Mouse (Mus musculus) heart, embryonic 12.5 days (tissue): ENCODE data around the gene Angpt4. TPM values are rescaled to one million over a fixed set of nuclear protein-coding genes. Genes with fewer than 3 reads are reported as not detected.

ENCODE experiments used
- ATAC-seq: fragments of 200-750 bp; cut with Nextera tagmentation; 2 replicates; pipeline ENCODE4 v1.8.0; 2017; ENCODE audit warnings: moderate TSS enrichment, moderate library complexity; ENCODE audit not compliant: insufficient number of reproducible peaks, low FRiP score
- H3K27ac ChIP-seq: fragments of 300-500 bp; sonication (generic); 2 replicates; pipeline ENCODE4 v1.5.1; 2016; ENCODE audit warnings: mild to moderate bottlenecking, moderate library complexity; ENCODE audit not compliant: poor library complexity, severe bottlenecking
- H3K27me3 ChIP-seq: fragments of 300-500 bp; sonication (generic); replicated peaks from 2 replicates; pipeline ENCODE4 v1.6.1; 2016; ENCODE audit warnings: mild to moderate bottlenecking, moderate library complexity
- H3K36me3 ChIP-seq: fragments of 300-500 bp; sonication (generic); 2 replicates; pipeline ENCODE4 v1.6.1; 2016; ENCODE audit warnings: mild to moderate bottlenecking, moderate library complexity
- H3K4me1 ChIP-seq: fragments of 300-500 bp; sonication (generic); replicated peaks from 2 replicates; pipeline ENCODE4 v1.6.1; 2016; ENCODE audit warnings: mild to moderate bottlenecking
- H3K4me2 ChIP-seq: fragments of 300-500 bp; sonication (generic); 2 replicates; pipeline ENCODE4 v1.6.1; 2016; ENCODE audit warnings: mild to moderate bottlenecking, moderate library complexity
- H3K4me3 ChIP-seq: fragments of 300-500 bp; sonication (generic); 2 replicates; pipeline ENCODE4 v1.5.1; 2016; ENCODE audit warnings: mild to moderate bottlenecking
- H3K9ac ChIP-seq: fragments of 300-500 bp; sonication (generic); 2 replicates; pipeline ENCODE4 v1.6.1; 2016; ENCODE audit warnings: mild to moderate bottlenecking, moderate library complexity
- H3K9me3 ChIP-seq: fragments of 300-500 bp; sonication (generic); replicated peaks from 2 replicates; pipeline ENCODE4 v1.6.1; 2016; ENCODE audit warnings: mild to moderate bottlenecking, moderate library complexity
- WGBS: fragments of 180-500 bp; shearing (Covaris S2); methylation state at CpG from one replicate; pipeline ENCODE4 v1.1.7; 2016; 5-methylcytosine and 5-hydroxymethylcytosine counted together
- polyA plus RNA-seq: library from polyadenylated mRNA; unstranded; fragments of >200 nt; fragmentation: Nextera tagmentation; extraction: Ambion mirVana; gene quantifications from 2 replicates; pipeline ENCODE4 v1.2.1, GENCODE M21; 2016

Gene Angpt4
- polyA plus RNA-seq, 1 experiment from 2014 or later: 0.20 TPM

DNA sequence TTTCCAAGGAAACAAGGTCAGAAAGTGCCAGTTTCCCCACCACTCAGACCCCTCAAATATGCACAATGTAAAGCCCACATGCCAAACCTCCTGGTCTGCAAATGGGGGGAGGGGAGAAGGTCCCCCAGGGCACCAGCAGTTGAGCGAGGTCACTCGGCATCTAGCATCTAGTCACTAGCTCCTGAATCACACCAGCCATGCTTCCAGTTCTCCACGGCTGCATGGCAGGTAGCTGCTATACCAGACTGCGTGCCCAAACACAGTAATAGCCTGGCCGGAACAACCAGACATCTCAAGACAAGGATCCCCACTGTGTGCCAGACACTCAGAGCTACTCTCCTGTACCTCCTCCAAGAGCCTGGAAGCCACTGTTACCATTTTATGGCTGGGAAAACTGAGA is 60.7 kb downstream of the Angpt4 start:
- H3K9me3 ChIP-seq: no peaks in the 10 kb centered on the region
- H3K9ac ChIP-seq: no peak overlapping the region
- peaks cover 15% of the 10 kb centered on the region; the same call in 1 of the 2 replicates for H3K36me3 ChIP-seq
- H3K27ac ChIP-seq: no peak overlapping the region
- H3K4me2 ChIP-seq: no peak overlapping the region
- 88% methylated on average over 5 of the region's 5 CpGs for WGBS
- peaks cover 37% of the 10 kb centered on the region for H3K4me1 ChIP-seq
- ATAC-seq: no peak
- peaks cover 64% of the 10 kb centered on the region for H3K27me3 ChIP-seq
- H3K4me3 ChIP-seq: no peak overlapping the region

DNA sequence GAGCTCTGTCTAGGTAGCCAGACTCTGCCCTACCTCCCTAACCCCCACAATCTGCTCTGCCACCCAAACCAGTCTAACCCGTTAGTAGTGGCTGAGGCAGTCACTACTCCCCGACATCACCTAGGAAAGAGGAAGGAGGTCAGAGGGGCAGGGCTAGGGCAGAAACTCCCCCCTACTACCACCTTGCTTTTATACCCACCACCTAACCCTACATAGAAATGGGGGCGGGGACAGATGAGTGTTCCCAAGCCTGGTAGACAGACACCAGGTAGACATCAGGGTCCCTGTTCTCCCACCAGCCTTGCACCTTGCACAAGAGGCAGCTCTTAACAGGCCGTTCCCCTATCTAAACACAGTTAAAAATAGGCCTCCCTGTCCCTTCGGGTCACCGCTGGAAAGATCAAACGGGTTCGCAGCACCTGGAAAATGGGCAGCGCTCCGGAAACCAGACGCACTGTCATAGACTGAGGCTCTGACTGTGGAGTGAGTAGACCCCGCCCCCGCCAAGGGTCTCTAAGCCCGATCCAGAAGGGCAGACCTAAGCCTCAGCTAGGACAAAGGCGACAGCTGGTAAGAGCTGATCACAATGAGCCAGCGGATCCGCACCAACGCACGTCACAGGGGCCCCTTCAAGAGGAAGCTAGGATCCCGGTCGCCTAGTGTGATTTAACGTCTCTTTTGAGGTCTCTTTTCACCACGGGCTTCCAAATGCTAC is 62.0 kb downstream of the Angpt4 start:
- Histone ChIP-seq H3K36me3 (peaks cover 15% of the 10 kb centered on the region; the same call in 1 of the 2 replicates), H3K4me2 (peak overlapping the region; percentile 65), H3K9ac (peak overlapping the region; percentile 9), H3K9me3 (no peaks in the 10 kb centered on the region), H3K27me3 (peaks cover 62% of the 10 kb centered on the region), H3K4me3 (peak overlapping the region; percentile 34), H3K27ac (no peak overlapping the region), H3K4me1 (peaks cover 42% of the 10 kb centered on the region)
- no peak for ATAC-seq
- 13% methylated on average over 23 of the region's 23 CpGs for WGBS

GRCm38 (mm10) chr2:151973595-151974562 is 62.9 kb downstream of the Angpt4 start:
- no peaks in the 10 kb centered on the region for H3K9me3 ChIP-seq
- peaks cover 12% of the 10 kb centered on the region; the same call in 1 of the 2 replicates for H3K36me3 ChIP-seq
- no peak for ATAC-seq
- no peak overlapping the region for H3K27ac ChIP-seq
- peak overlapping the region; percentile 65 for H3K4me2 ChIP-seq
- H3K9ac ChIP-seq: peak overlapping the region; percentile 9
- H3K4me1 ChIP-seq: peaks cover 50% of the 10 kb centered on the region
- peaks cover 54% of the 10 kb centered on the region for H3K27me3 ChIP-seq
- 7% methylated on average over 36 of the region's 36 CpGs for WGBS
- H3K4me3 ChIP-seq: peak overlapping the region; percentile 34

DNA sequence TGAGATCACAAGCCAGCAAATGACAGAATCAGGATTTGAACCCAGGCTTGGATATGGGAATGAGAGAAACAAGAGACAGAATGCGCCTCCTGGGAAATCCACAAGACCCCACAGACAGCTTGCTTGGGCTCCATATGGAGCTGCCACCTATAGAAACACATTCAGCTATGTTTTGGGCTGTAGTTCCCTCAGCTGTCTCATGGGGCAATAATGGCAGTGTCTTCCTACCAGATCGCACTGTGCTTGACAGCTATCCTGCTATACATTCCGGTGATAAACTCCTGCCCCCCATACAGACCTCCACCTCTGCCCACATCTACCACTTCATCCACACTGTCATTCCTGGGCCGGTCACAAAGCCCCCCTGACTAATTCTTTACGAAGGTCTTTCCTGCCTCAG is 64.3 kb downstream of the Angpt4 start:
- H3K4me3 ChIP-seq: no peak overlapping the region
- no peaks in the 10 kb centered on the region for H3K9me3 ChIP-seq
- no peak for ATAC-seq
- no peak overlapping the region for H3K9ac ChIP-seq
- no peak overlapping the region for H3K27ac ChIP-seq
- peaks cover 40% of the 10 kb centered on the region for H3K27me3 ChIP-seq
- no peaks in the 10 kb centered on the region for H3K36me3 ChIP-seq
- 86% methylated on average over 5 of the region's 5 CpGs for WGBS
- peaks cover 54% of the 10 kb centered on the region for H3K4me1 ChIP-seq
- no peak overlapping the region for H3K4me2 ChIP-seq

DNA sequence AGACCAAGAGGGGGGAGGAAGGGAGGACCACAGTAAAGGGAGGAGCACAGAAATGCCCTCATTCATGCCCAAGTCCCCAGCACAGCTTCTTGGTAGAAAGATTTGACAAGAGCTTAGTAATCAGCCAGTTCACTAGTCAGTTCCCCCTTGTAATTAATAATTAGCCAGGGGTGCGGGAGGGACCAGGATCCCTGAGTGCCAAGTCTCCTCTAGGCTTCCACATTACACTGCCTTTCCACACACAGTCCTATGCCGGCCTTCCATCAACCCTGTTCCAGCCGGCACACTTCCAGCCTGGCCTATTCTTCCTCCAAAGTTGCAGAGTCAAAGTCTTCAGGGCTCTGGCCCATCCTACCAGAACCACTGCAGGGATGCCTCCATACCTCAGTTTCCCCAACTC is 65.1 kb downstream of the Angpt4 start:
- no peak for ATAC-seq
- Histone ChIP-seq H3K4me3 (no peak overlapping the region), H3K27ac (no peak overlapping the region), H3K9me3 (no peaks in the 10 kb centered on the region), H3K4me2 (no peak overlapping the region), H3K27me3 (peaks cover 40% of the 10 kb centered on the region), H3K4me1 (peaks cover 52% of the 10 kb centered on the region), H3K36me3 (no peaks in the 10 kb centered on the region), H3K9ac (no peak overlapping the region)
- 85% methylated on average over 3 of the region's 3 CpGs for WGBS

- Histone ChIP-seq H3K9me3 (no peaks in the 10 kb centered on the region), H3K4me1 (peaks cover 41% of the 10 kb centered on the region), H3K27me3 (peaks cover 30% of the 10 kb centered on the region), H3K4me3 (no peak overlapping the region), H3K9ac (no peak overlapping the region), H3K36me3 (no peaks in the 10 kb centered on the region), H3K27ac (no peak overlapping the region), H3K4me2 (no peak overlapping the region)
- WGBS: 80% methylated on average over 4 of the region's 4 CpGs
- ATAC-seq: no peak
These were observed 66.9 kb downstream of the Angpt4 start for GRCm38 (mm10) chr2:151977689-151978440.

DNA sequence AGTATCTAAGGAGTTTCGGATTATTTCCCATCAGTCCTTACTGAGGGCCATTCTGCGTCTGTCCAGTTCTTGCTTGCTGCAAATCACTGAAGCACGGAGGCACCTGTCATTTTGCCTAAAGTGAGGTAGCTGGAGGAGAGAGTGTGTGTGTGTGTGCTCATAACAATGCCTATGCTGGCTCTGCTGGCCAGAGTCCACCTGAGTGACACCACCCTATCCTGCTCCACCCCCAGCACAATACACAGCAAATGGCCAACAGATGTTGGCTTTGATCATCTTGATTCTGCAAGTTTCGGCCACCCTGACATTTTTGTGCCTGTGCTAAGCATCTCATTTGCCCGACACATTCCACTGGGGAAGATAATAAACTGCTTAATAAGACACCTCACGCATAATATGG is 67.5 kb downstream of the Angpt4 start:
- peak overlapping the region; percentile 79; the same call in 1 of the 2 replicates for H3K4me2 ChIP-seq
- 78% methylated on average over 6 of the region's 6 CpGs for WGBS
- no peak overlapping the region for H3K9ac ChIP-seq
- no peak overlapping the region for H3K27ac ChIP-seq
- H3K9me3 ChIP-seq: no peaks in the 10 kb centered on the region
- no peak overlapping the region for H3K4me3 ChIP-seq
- H3K4me1 ChIP-seq: peaks cover 35% of the 10 kb centered on the region
- H3K36me3 ChIP-seq: no peaks in the 10 kb centered on the region
- no peak for ATAC-seq
- peaks cover 27% of the 10 kb centered on the region for H3K27me3 ChIP-seq

DNA sequence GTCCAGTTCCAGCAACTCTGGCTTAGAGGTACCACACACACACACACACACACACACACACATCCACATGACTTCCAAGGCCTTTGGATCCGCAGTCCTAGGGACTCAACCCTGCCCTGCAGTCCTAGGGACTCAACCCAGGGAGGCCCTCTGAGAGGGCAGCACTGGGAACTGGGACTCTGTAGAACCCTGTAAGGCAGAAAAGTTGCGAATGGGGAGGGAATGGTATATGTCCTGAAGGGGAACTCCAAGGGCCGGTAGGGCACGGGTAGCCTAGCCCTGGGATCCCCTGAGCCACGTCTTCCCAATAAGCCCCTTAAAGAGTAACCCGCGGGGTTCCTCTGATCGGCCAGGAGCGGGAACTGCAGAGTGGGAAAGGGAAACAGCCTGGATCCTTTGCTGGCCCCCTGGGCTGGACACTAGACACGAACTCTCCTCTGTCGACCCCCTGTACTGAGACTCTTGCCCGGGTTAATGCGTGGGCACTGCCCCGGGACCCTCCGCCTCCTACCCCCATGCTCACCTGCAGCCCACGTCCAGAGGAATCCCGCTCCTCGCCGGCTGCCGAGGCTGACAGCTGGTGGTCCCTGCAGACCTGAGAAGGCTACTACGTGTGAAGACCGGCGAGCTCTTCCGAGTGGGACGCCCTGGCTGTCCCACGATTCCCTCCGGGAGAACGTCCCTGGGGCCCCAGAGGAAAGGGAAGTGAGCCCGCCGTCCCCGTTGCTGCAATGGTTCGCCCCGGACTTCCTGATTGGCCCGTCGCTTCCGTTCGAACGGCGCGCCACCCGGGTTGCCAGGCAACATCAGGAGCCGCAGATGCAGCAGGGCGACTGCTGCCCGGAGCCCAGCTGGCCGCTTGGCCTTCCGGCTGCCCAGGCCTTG is 68.7 kb downstream of the Angpt4 start, which contains the start of gene Fam110a:
TSS of gene Fam110a (minus strand) at position 750 of the 885 bp plus-strand sequence.
- peak within 1 kb of the TSS; percentile 80 for H3K9ac ChIP-seq
- peaks cover 26% of the 10 kb centered on the region for H3K4me1 ChIP-seq
- peak within 1 kb of the TSS; percentile 79 for H3K4me2 ChIP-seq
- ATAC-seq: peak; percentile 89
- H3K9me3 ChIP-seq: no peaks in the 10 kb centered on the region
- no peaks in the 10 kb centered on the region for H3K36me3 ChIP-seq
- peaks cover 16% of the 10 kb centered on the region for H3K27me3 ChIP-seq
- peak within 1 kb of the TSS; percentile 72 for H3K4me3 ChIP-seq
- no peak within 1 kb of the TSS for H3K27ac ChIP-seq
- WGBS: 1% methylated on average over 46 of the region's 46 CpGs

- WGBS: 43% methylated on average over 3 of the region's 3 CpGs
- Histone ChIP-seq H3K9ac (peak overlapping the region; percentile 80; the same call in 1 of the 2 replicates), H3K4me1 (peaks cover 26% of the 10 kb centered on the region), H3K27ac (no peak overlapping the region), H3K36me3 (no peaks in the 10 kb centered on the region), H3K4me2 (peak overlapping the region; percentile 79), H3K4me3 (peak overlapping the region; percentile 72), H3K9me3 (no peaks in the 10 kb centered on the region), H3K27me3 (peaks cover 11% of the 10 kb centered on the region; the same call in 1 of the 2 replicates)
- ATAC-seq: peak; percentile 31; the same call in 1 of the 2 replicates
These were observed 69.3 kb downstream of the Angpt4 start for GRCm38 (mm10) chr2:151980355-151980693.

- 68% methylated on average over 6 of the region's 6 CpGs for WGBS
- no peaks in the 10 kb centered on the region for H3K9me3 ChIP-seq
- no peaks in the 10 kb centered on the region for H3K36me3 ChIP-seq
- H3K9ac ChIP-seq: no peak overlapping the region
- H3K4me3 ChIP-seq: no peak overlapping the region
- peaks cover 26% of the 10 kb centered on the region for H3K4me1 ChIP-seq
- H3K27ac ChIP-seq: no peak overlapping the region
- H3K27me3 ChIP-seq: peaks cover 8% of the 10 kb centered on the region; the same call in 1 of the 2 replicates
- no peak for ATAC-seq
- H3K4me2 ChIP-seq: no peak overlapping the region
These were observed 70.3 kb downstream of the Angpt4 start for GRCm38 (mm10) chr2:151981268-151981667.
